Mouse (Mus musculus): ENCODE data around the gene Cers6. TPM values are rescaled to one million over a fixed set of nuclear protein-coding genes. Genes with fewer than 3 reads are reported as not detected.
A peak's percentile ranks its signal among the peaks of the same experiment; 100 is the strongest.

The Cers6 gene
- total RNA-seq, 2 experiments from 2014 or later: 92.2 to 97.2 TPM

- TF ChIP-seq CTCF (conservative IDR thresholded peaks at IDR 0.05): no peak
- Histone ChIP-seq H3K4me3 (no peak overlapping the region), H3K27ac (0 out of 2 replicates have a peak overlapping the region, but pooled peaks have one; percentile 14)
- DNase-seq (ENCODE audit: low spot score in 2 of 2): no peak
These were observed 105.1 kb downstream of the Cers6 start for GRCm38 (mm10) chr2:68966360-68966759.

GRCm38 (mm10) chr2:68968028-68968427 lies 106.8 kb downstream of the Cers6 start:
- no peak for DNase-seq (ENCODE audit: low spot score in 2 of 2)
- no peak for TF ChIP-seq CTCF (conservative IDR thresholded peaks at IDR 0.05)
- peak overlapping the region; percentile 72 for H3K27ac ChIP-seq
- H3K4me3 ChIP-seq: no peak overlapping the region

- peak overlapping the region; percentile 74 for H3K27ac ChIP-seq
- no peak overlapping the region for H3K4me3 ChIP-seq
- TF ChIP-seq CTCF (conservative IDR thresholded peaks at IDR 0.05): no peak
- peak in 1 of 2 experiments; percentile 42 for DNase-seq (ENCODE audit: low spot score in 2 of 2)
These were observed 110.6 kb downstream of the Cers6 start for GRCm38 (mm10) chr2:68971840-68972239.

GRCm38 (mm10) chr2:68973753-68974152 lies 112.5 kb downstream of the Cers6 start:
- TF ChIP-seq CTCF (conservative IDR thresholded peaks at IDR 0.05): no peak
- H3K4me3 ChIP-seq: no peak overlapping the region
- no peak for DNase-seq (ENCODE audit: low spot score in 2 of 2)
- H3K27ac ChIP-seq: no peak overlapping the region

GRCm38 (mm10) chr2:68975286-68975685 lies 114.0 kb downstream of the Cers6 start:
- no peak overlapping the region for H3K27ac ChIP-seq
- no peak for TF ChIP-seq CTCF (conservative IDR thresholded peaks at IDR 0.05)
- no peak overlapping the region for H3K4me3 ChIP-seq
- DNase-seq (ENCODE audit: low spot score in 2 of 2): no peak

GRCm38 (mm10) chr2:68975780-68976179 lies 114.5 kb downstream of the Cers6 start:
- Histone ChIP-seq H3K27ac (no peak overlapping the region), H3K4me3 (no peak overlapping the region)
- TF ChIP-seq CTCF (conservative IDR thresholded peaks at IDR 0.05): no peak
- no peak for DNase-seq (ENCODE audit: low spot score in 2 of 2)

GRCm38 (mm10) chr2:68978244-68978643 lies 117.0 kb downstream of the Cers6 start:
- TF ChIP-seq CTCF (conservative IDR thresholded peaks at IDR 0.05): no peak
- Histone ChIP-seq H3K4me3 (no peak overlapping the region), H3K27ac (peak overlapping the region; percentile 43; the same call in 1 of the 2 replicates)
- DNase-seq (ENCODE audit: low spot score in 2 of 2): no peak

- peak overlapping the region; percentile 43; the same call in 1 of the 2 replicates for H3K27ac ChIP-seq
- no peak for TF ChIP-seq CTCF (conservative IDR thresholded peaks at IDR 0.05)
- DNase-seq (ENCODE audit: low spot score in 2 of 2): no peak
- no peak overlapping the region for H3K4me3 ChIP-seq
These were observed 117.7 kb downstream of the Cers6 start for GRCm38 (mm10) chr2:68978660-68979604.

GRCm38 (mm10) chr2:68981302-68981701 lies 120.1 kb downstream of the Cers6 start:
- Histone ChIP-seq H3K4me3 (no peak overlapping the region), H3K27ac (0 out of 2 replicates have a peak overlapping the region, but pooled peaks have one; percentile 14)
- TF ChIP-seq CTCF (conservative IDR thresholded peaks at IDR 0.05): no peak
- no peak for DNase-seq (ENCODE audit: low spot score in 2 of 2)

GRCm38 (mm10) chr2:68981756-68982409 lies 120.6 kb downstream of the Cers6 start:
- no peak for TF ChIP-seq CTCF (conservative IDR thresholded peaks at IDR 0.05)
- DNase-seq (ENCODE audit: low spot score in 2 of 2): no peak
- Histone ChIP-seq H3K4me3 (no peak overlapping the region), H3K27ac (0 out of 2 replicates have a peak overlapping the region, but pooled peaks have one; percentile 50)

GRCm38 (mm10) chr2:68982979-68983378 lies 121.7 kb downstream of the Cers6 start:
- no peak for TF ChIP-seq CTCF (conservative IDR thresholded peaks at IDR 0.05)
- Histone ChIP-seq H3K4me3 (no peak overlapping the region), H3K27ac (no peak overlapping the region)
- DNase-seq (ENCODE audit: low spot score in 2 of 2): no peak

- H3K4me3 ChIP-seq: no peak overlapping the region
- TF ChIP-seq CTCF (conservative IDR thresholded peaks at IDR 0.05): no peak
- DNase-seq (ENCODE audit: low spot score in 2 of 2): no peak
- no peak overlapping the region for H3K27ac ChIP-seq
These were observed 122.2 kb downstream of the Cers6 start for GRCm38 (mm10) chr2:68983431-68983830.

- no peak for DNase-seq (ENCODE audit: low spot score in 2 of 2)
- 0 out of 2 replicates have a peak overlapping the region, but pooled peaks have one; percentile 25 for H3K27ac ChIP-seq
These were observed 127.9 kb downstream of the Cers6 start for GRCm38 (mm10) chr2:68989117-68989516.

More at GRCm38 (mm10) chr2:68989117-68989516, 127.9 kb downstream of the Cers6 start:
- no peak for TF ChIP-seq CTCF (conservative IDR thresholded peaks at IDR 0.05)
- H3K4me3 ChIP-seq: no peak overlapping the region

Measured in layer of hippocampus, adult 2 months (tissue).